Mouse (Mus musculus) CD4-positive, CD25-positive, alpha-beta regulatory T cell, adult 2 months (primary cell): ENCODE results near the gene Piwil1.

Experiments used
- DNase-seq: peaks from one replicate; pipeline ENCODE4 v3.0.0-alpha.2; 2012; ENCODE audit warnings: low read depth, low spot score

Gene Piwil1

DNA sequence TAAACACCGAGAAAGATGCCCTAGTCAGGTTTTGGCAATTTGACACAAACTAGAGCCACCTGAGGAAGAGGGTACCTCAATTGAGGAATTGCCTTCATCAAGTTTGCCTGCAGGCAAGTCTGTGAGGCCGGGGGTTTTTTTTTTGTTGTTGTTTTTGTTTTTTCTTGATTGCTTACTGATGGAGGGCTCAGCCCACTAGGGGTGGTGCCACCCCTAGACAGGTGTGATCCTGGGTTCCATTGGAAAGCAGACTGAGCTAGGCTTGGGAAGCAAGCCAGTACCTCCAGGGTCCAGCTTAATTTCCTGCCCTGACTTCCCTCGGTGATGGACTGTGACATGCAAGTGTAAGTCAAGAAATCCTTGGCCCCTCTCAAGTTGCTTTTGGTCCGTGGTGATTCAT lies at the start of gene Piwil1:
Gene Piwil1 (plus strand): TSS at position 301 of the 400 bp plus-strand sequence.
- no peak for DNase-seq

GRCm38 (mm10) chr5:128656496-128657135 lies 45.7 kb upstream of the Piwil1 start:
- DNase-seq: no peak

DNA sequence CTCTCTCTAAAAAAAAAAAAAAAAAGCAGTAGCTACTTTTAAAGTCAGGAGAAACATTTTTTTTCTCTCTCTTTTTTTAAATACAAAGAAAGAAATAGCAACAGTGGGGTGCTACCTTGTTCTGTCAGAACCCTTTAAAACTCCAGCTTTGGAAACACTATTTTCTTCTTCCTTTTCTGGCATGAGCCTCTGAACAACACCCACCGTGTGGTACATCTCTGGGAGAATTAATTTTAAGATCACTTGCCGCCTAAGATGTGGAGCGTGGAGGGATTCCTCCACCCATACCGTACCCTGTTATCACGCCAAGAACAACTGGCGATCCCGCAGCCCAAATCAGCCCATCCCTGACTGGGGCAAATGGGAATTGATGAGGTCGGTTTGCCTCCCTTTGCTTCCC lies 42.2 kb upstream of the Piwil1 start:
- DNase-seq: no peak

- DNase-seq: no peak
Measured at GRCm38 (mm10) chr5:128662881-128663280, 39.4 kb upstream of the Piwil1 start.

GRCm38 (mm10) chr5:128663976-128664375 lies 38.3 kb upstream of the Piwil1 start:
- DNase-seq: no peak

DNA sequence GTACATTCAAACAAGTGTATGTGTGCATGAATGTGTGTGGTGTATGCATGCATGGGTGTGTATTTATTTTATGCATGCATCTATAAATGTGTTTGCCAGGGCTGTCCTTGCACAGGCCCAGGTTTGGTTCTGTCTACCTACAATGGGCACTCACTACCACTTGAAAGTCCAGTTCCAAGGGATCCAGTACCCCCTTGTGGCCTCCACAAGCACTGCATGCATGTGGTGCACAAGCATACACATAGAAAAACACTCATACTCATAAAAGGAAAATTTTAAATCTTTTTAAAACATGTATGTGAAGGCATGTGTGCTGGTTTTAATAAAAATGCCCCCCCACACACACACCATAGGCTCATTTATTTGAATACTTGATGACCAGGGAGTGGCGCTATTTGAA lies 37.3 kb upstream of the Piwil1 start:
- DNase-seq: peak; percentile 2

DNA sequence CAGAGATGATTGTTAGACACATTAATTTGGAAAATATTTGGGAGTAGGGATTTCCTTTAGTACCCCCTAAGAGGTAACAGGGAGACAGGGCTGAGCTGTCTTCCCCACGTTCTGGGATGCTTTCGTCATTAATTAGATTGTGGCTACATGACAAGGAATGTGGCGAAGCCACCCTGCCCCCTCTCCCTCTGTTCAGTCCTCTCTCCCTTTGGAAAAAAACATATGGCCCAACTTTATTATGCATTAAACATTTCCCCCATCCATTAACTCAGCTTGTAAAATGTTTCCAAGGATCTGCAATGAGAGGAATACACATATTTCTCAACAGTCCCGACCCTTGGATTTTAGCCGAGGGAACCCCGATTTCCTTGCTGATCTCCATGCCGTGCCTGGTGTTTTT lies 35.0 kb upstream of the Piwil1 start:
- no peak for DNase-seq

DNA sequence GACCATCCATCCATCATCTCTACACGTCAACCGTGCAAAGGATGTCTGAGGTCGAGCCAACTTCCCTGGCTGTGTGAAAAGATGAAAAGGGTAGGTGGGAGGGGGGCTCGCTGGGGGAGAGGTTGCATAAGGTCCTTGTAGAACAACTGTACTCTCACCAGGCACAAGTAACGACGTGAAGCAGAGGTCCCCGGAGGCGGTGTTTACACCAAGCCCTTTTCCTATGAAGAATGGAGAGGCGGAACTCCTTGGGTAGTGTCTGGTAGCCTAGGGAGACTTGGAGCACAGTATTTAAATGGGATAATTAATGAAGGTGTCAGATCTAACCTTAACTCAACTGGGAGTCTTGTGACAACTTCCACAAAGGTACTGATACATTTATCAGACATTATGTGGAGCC lies 28.2 kb upstream of the Piwil1 start:
- no peak for DNase-seq

- DNase-seq: no peak
Measured at GRCm38 (mm10) chr5:128677373-128677772, 25.0 kb upstream of the Piwil1 start.

DNA sequence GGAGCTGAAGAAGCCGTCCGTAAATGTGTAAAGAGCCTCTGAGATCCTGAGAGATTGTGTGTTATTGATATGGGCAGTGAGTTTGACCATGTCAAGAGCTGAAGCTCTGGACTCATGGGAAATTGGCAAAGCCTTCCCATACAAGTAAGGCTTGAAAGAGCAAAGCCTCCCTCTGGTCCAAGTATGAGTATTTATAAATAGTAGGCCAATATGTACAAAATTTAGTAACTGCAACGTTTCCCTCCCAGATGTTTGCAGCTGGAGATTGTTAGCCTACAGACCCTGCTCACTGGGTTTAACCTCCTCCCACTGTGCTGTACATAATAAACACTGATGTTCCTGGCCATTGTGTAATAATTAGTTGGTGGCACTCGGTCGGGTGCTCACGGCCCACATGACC lies 24.5 kb upstream of the Piwil1 start:
- no peak for DNase-seq

DNA sequence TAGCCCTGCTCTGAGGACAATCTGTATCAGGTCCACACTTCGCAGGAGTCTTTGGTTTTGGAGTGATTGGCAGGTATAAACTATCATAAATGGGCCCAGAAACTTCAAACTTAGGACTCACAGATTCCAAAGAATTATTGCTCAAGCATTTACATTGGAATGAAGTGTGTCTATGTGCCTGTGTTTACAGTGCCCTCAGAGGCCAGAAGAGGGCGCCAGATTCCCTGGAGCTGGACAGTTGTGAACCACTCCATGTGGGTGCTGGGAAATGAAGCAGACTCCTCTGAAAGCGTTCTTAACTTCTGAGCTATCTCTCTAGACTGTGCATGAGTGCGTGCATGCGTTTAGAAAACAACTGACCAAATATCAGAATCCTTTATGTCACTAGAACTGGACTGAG lies 20.9 kb upstream of the Piwil1 start:
- no peak for DNase-seq

- no peak for DNase-seq
Measured at GRCm38 (mm10) chr5:128684192-128684591, 18.1 kb upstream of the Piwil1 start.

GRCm38 (mm10) chr5:128684621-128685020 lies 17.7 kb upstream of the Piwil1 start:
- DNase-seq: no peak

DNA sequence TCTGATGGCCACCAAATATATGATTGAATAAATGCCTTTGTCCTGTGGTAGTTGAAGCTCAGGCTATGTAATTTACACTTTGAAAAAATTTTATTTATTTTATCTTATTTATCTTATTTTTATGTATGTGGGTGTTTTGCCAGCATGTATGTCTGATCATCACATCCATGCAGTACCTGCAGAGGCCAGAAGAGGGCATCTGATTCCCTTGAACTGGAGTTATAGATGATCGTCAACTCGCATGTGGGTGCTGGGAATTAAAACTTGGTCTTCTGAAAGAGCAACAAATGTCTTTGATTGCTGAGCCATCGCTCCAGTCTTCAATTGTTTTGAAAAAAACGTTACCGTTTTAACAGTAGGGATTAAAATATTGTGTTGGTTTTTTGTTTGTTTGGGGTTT lies 15.2 kb upstream of the Piwil1 start:
- DNase-seq: no peak

- no peak for DNase-seq
Measured at GRCm38 (mm10) chr5:128694107-128694506, 8.2 kb upstream of the Piwil1 start.

- DNase-seq: no peak
Measured at GRCm38 (mm10) chr5:128694611-128695325, 7.6 kb upstream of the Piwil1 start.

DNA sequence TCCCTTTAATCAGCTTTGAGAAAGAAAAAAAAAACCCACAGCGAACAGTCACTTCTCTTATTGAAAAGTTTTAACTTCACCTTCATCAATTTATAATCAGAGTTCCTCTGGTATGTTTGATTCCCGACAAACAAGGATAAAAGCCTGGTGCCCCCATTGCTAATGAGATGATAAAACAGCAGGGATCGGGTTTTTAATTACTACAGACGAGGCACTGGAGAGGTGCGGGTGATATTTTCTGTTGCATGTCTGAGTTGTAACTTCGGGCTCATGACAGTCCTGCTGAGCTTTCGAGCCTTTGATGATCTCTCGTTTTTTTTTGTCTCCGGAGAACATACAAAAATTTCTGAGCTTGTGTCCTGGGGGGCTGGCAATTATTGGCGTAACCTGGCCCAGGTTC lies 5.5 kb upstream of the Piwil1 start:
- DNase-seq: no peak

DNA sequence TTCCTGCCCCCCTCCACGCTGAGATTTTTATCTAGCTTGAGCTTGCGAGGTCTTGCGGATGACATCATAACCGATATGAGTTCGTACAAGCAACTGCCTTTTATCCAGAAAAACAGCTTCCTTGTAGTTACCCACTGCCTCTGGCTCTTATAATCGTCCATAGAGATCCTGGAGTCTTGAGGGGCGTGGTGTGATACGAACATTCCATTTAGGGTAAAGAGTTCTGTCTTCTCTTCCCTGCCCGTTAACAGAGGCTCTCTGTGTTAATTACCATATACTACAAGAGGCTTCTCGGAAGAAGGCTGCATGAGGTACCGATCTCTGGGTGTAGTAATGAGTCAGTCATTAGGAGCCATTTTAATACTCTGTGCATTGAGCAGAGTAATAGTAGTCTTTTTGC lies 1.6 kb upstream of the Piwil1 start:
- DNase-seq: no peak

- no peak for DNase-seq
Measured at GRCm38 (mm10) chr5:128703688-128704087, 1.4 kb downstream of the Piwil1 start.

GRCm38 (mm10) chr5:128704134-128704904 lies 2.0 kb downstream of the Piwil1 start:
- DNase-seq: no peak

GRCm38 (mm10) chr5:128706467-128706866 lies 4.1 kb downstream of the Piwil1 start:
- DNase-seq: no peak

- DNase-seq: no peak
Measured at GRCm38 (mm10) chr5:128707271-128707670, 4.9 kb downstream of the Piwil1 start.

DNA sequence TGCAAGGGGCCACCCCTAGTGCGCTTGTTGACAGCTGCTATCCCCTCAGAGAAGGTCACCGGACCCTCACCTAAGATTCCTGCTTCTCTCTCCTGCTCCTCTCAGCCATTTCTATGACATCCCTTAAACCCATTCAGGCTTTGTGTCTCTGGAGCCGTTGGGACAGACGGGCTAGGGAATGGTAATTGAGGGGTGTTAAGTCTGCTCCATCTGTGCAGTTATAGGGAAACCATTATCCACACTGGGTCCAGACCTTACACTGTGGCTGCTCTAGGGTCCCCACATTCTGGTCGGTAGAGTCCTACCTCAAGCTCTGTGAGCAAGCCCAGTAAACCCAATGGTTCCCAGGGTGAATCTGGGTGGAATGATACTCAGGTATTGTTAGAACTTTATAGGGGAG lies 6.6 kb downstream of the Piwil1 start:
- DNase-seq: no peak
